Comparison of ENCODE assay signal across 10 mouse cellular contexts in genomic region chr11:34275941-34276340, GRCm38 (mm10). TPM values are rescaled to one million over a fixed set of nuclear protein-coding genes. Genes with fewer than 3 reads are reported as not detected.
DNase-seq lines count a peak whose midpoint lies in the region; ATAC-seq and TF ChIP-seq lines count a peak whose summit lies in the region.
"Had no signal": no experiment of that assay in that cellular context is flagged by ENCODE, and none has a peak within 500 bp of the region (broad histone marks: within the 10 kb centered on the region; RNA-seq: fewer than 3 reads in every experiment).

No protein-coding gene starts in this region.

- DNase-seq in kidney, postnatal 0 days (ENCODE audit: low spot score) = peak; percentile 57
- no peak for DNase-seq in kidney, postnatal 14 days
- no peak for DNase-seq in testis, postnatal 10 days (ENCODE audit: low spot score)
- DNase-seq in forebrain, embryonic 14.5 days (ENCODE audit: low spot score) = peak; percentile 27
- no peak for DNase-seq in c-Kit-positive CD71-positive TER-119-positive erythroid progenitor cells, embryonic 14.5 days (ENCODE audit: low spot score)
- no peak for DNase-seq in urinary bladder, postnatal 25 days (ENCODE audit: low spot score)
- DNase-seq in urinary bladder, postnatal 36 days (ENCODE audit: low spot score in 2 of 2) = no peak
- DNase-seq: right cerebral cortex, postnatal 25 days had no signal

- H3K4me3 ChIP-seq in kidney, postnatal 0 days (replicated peaks; ENCODE audit: low read depth, low read length) = no peak overlapping the region
- H3K4me3 ChIP-seq in testis, adult 2 months (ENCODE audit: control insufficient read depth, low read depth, low read length) = no peak overlapping the region
- H3K4me3 ChIP-seq in forebrain, embryonic 14.5 days (ENCODE audit: low read depth, low read length) = no peak overlapping the region
- H3K4me3 ChIP-seq: limb, embryonic 13.5 days had no signal

- ATAC-seq in kidney, postnatal 0 days (replicated peaks; ENCODE audit: low FRiP score, low read depth) = no peak
- ATAC-seq in forebrain, embryonic 14.5 days = no peak

- H3K4me1 ChIP-seq in kidney, postnatal 0 days (replicated peaks; ENCODE audit: insufficient read depth, low read length) = no peaks in the 10 kb centered on the region
- H3K4me1 ChIP-seq in testis, adult 2 months (ENCODE audit: control insufficient read depth, insufficient read depth, low read length) = no peaks in the 10 kb centered on the region
- peaks cover 23% of the 10 kb centered on the region for H3K4me1 ChIP-seq in forebrain, embryonic 14.5 days (ENCODE audit: control insufficient read depth, insufficient read depth, low read length)

- no peaks in the 10 kb centered on the region for H3K9me3 ChIP-seq in kidney, postnatal 0 days (replicated peaks; ENCODE audit: low read length)
- H3K9me3 ChIP-seq in forebrain, embryonic 14.5 days (replicated peaks; ENCODE audit: control insufficient read depth, low read length) = no peaks in the 10 kb centered on the region
- H3K9me3 ChIP-seq: limb, embryonic 13.5 days had no signal

- TF ChIP-seq CTCF in kidney, postnatal 0 days (IDR thresholded peaks at IDR 0.05; ENCODE audit: low read depth) = peak; percentile 60
- TF ChIP-seq CTCF in testis, adult 2 months (IDR thresholded peaks at IDR 0.05; ENCODE audit: control insufficient read depth, insufficient read depth, insufficient replicate concordance, low read depth, low read length) = peak; percentile 45; the same call in 1 of the 2 replicates

- no peaks in the 10 kb centered on the region for H3K36me3 ChIP-seq in kidney, postnatal 0 days (ENCODE audit: insufficient read depth, low read length)
- H3K36me3 ChIP-seq in testis, adult 2 months (ENCODE audit: control insufficient read depth, insufficient read depth, low read length) = no peaks in the 10 kb centered on the region
- H3K36me3 ChIP-seq in forebrain, embryonic 14.5 days (ENCODE audit: control insufficient read depth, insufficient read depth, low read length) = no peaks in the 10 kb centered on the region
- H3K36me3 ChIP-seq: limb, embryonic 13.5 days had no signal

- 50% methylated on average over 2 of the region's 2 CpGs for WGBS in kidney, postnatal 0 days
- 40% methylated on average over 2 of the region's 2 CpGs for WGBS in forebrain, embryonic 14.5 days

- H3K4me2 ChIP-seq in kidney, postnatal 0 days (ENCODE audit: low read length) = no peak overlapping the region
- peak overlapping the region; percentile 25; the same call in 1 of the 2 replicates for H3K4me2 ChIP-seq in forebrain, embryonic 14.5 days (ENCODE audit: low read length)
- H3K4me2 ChIP-seq: limb, embryonic 13.5 days had no signal

- TF ChIP-seq POLR2A in testis, adult 2 months (IDR thresholded peaks at IDR 0.05; ENCODE audit: control insufficient read depth, low read depth, low read length) = no peak

- no peak overlapping the region for H3K9ac ChIP-seq in kidney, postnatal 0 days (ENCODE audit: low read depth, low read length)
- no peak overlapping the region for H3K9ac ChIP-seq in forebrain, embryonic 14.5 days (ENCODE audit: low read length)
- H3K9ac ChIP-seq: limb, embryonic 13.5 days had no signal

- no peak overlapping the region for H3K27ac ChIP-seq in kidney, postnatal 0 days
- no peak overlapping the region for H3K27ac ChIP-seq in testis, adult 2 months (ENCODE audit: control insufficient read depth, insufficient read depth, low read depth, low read length)
- no peak overlapping the region for H3K27ac ChIP-seq in forebrain, embryonic 14.5 days (ENCODE audit: low read depth, low read length)
- H3K27ac ChIP-seq: limb, embryonic 13.5 days had no signal

- H3K27me3 ChIP-seq in kidney, postnatal 0 days (ENCODE audit: insufficient read depth, low read length) = no peaks in the 10 kb centered on the region
- no peaks in the 10 kb centered on the region for H3K27me3 ChIP-seq in testis, adult 2 months (ENCODE audit: control insufficient read depth, insufficient read depth, low read length)
- H3K27me3 ChIP-seq in forebrain, embryonic 14.5 days (replicated peaks; ENCODE audit: control insufficient read depth, insufficient read depth, low read length) = no peaks in the 10 kb centered on the region
- H3K27me3 ChIP-seq: limb, embryonic 13.5 days had no signal

RNA-seq across cellular contexts. Expression of gene Fam196b, which starts 38.7 kb away (rescaled TPM):
- polyA plus RNA-seq in kidney, postnatal 0 days (2015; fragmentation: Nextera tagmentation; extraction: Ambion mirVana) = 0.21 and 0.37 TPM in 2 replicates
- 2.5 and 3.5 TPM in 2 replicates for polyA plus RNA-seq in testis, adult 2 months (2012; rRNA removed)
- 1.4 and 1.6 TPM in 2 replicates for polyA plus RNA-seq in forebrain, embryonic 14.5 days (2014; fragmentation: Nextera tagmentation; extraction: Ambion mirVana)

Comparison
In these comparisons a context has a peak if more than half of its experiments do, and no peak if none do; other contexts are left out.
1. DNase-seq: peak in kidney, postnatal 0 days (single experiment) and forebrain, embryonic 14.5 days (single experiment); none in kidney, postnatal 14 days (single experiment), testis, postnatal 10 days (single experiment), c-Kit-positive CD71-positive TER-119-positive erythroid progenitor cells, embryonic 14.5 days (single experiment), urinary bladder, postnatal 25 days (single experiment) and urinary bladder, postnatal 36 days (0 of 2).